In genomic region chr14:8459759-8460158, GRCm38 (mm10) we compare ENCODE assay signal across 15 mouse cellular contexts.
DNase-seq lines count a peak whose midpoint lies in the region; TF ChIP-seq lines count a peak whose summit lies in the region.
"Had no signal": no experiment of that assay in that cellular context is flagged by ENCODE, and none has a peak within 500 bp of the region (broad histone marks: within the 10 kb centered on the region; RNA-seq: fewer than 3 reads in every experiment).

No protein-coding gene starts in this region.

- dilution Hi-C loops in CH12.LX (cut with MboI; ENCODE audit: extremely low pct_ligation_motif_present, extremely low pct_unique_long_range_greater_than_20kb, low sequenced_read_pairs) = no loop called here

- 68% methylated on average over 4 of the region's 4 CpGs for WGBS in midbrain, embryonic 10.5 days

- H3K4me2 ChIP-seq in CH12.LX (ENCODE audit: insufficient read depth, low read depth, poor library complexity, severe bottlenecking) = peak overlapping the region; percentile 87
- H3K4me2 ChIP-seq: embryonic facial prominence, embryonic 15.5 days; forebrain, embryonic 15.5 days had no signal

- no peak overlapping the region for H3K4me3 ChIP-seq in CH12.LX (replicated peaks in 1 of 3; ENCODE audit: low read depth in 2 of 3, low read length in 2 of 3, poor library complexity in 1 of 3)
- no peak overlapping the region for H3K4me3 ChIP-seq in midbrain, embryonic 10.5 days
- H3K4me3 ChIP-seq: embryonic facial prominence, embryonic 15.5 days; erythroblast, embryonic 14.5 days; forebrain, embryonic 10.5 days; forebrain, embryonic 15.5 days; heart, embryonic 10.5 days; hindbrain, embryonic 12.5 days had no signal

- TF ChIP-seq CTCF in CH12.LX (conservative IDR thresholded peaks at IDR 0.05 in 1 of 2, IDR thresholded peaks at IDR 0.05 in 1 of 2; ENCODE audit: low read depth in 2 of 2, low read length in 2 of 2) = no peak

- no peak for TF ChIP-seq RAD21 in CH12.LX (IDR thresholded peaks at IDR 0.05; ENCODE audit: low read depth, low read length)

- DNase-seq in A20 (ENCODE audit: low read depth, low spot score) = peak; percentile 7
- peak; percentile 71 for DNase-seq in CH12.LX (ENCODE audit: extremely low read depth)
- peak; percentile 82 for DNase-seq in R1 (ENCODE audit: low read depth, low spot score)
- DNase-seq in telencephalon, adult 2 months (ENCODE audit: low read depth, low spot score) = peak; percentile 10
- no peak for DNase-seq in midbrain, embryonic 10.5 days (ENCODE audit: low spot score)
- no peak for DNase-seq in layer of hippocampus, adult 11-12 months (ENCODE audit: low spot score)
- DNase-seq: cerebellum, adult 11-12 months; cerebellum, adult 9-11 months had no signal

- TF ChIP-seq POLR2A in CH12.LX (IDR thresholded peaks at IDR 0.05; ENCODE audit: low read depth, low read length) = no peak

- H3K4me1 ChIP-seq in CH12.LX (ENCODE audit: control insufficient read depth in 1 of 2, insufficient read depth in 2 of 2) = peaks cover 6 to 26% of the 10 kb centered on the region in 2 experiments
- H3K4me1 ChIP-seq in midbrain, embryonic 10.5 days = no peaks in the 10 kb centered on the region
- H3K4me1 ChIP-seq: heart, embryonic 10.5 days; hindbrain, embryonic 12.5 days had no signal

- no peaks in the 10 kb centered on the region for H3K36me3 ChIP-seq in CH12.LX (replicated peaks in 1 of 2; ENCODE audit: control insufficient read depth in 1 of 2, insufficient read depth in 1 of 2, low read length in 1 of 2)
- H3K36me3 ChIP-seq in midbrain, embryonic 10.5 days = no peaks in the 10 kb centered on the region
- H3K36me3 ChIP-seq: embryonic facial prominence, embryonic 15.5 days; forebrain, embryonic 10.5 days; forebrain, embryonic 15.5 days; G1E; heart, embryonic 10.5 days; hindbrain, embryonic 12.5 days had no signal

- H3K27me3 ChIP-seq in CH12.LX (replicated peaks) = no peaks in the 10 kb centered on the region
- H3K27me3 ChIP-seq in midbrain, embryonic 10.5 days (ENCODE audit: low read depth, poor library complexity, severe bottlenecking) = no peaks in the 10 kb centered on the region
- H3K27me3 ChIP-seq: forebrain, embryonic 15.5 days; hindbrain, embryonic 12.5 days had no signal

- TF ChIP-seq EP300 in CH12.LX (IDR thresholded peaks at IDR 0.05; ENCODE audit: low read length) = peak; percentile 68; the same call in 1 of the 2 replicates

- no peaks in the 10 kb centered on the region for H3K9me3 ChIP-seq in CH12.LX (replicated peaks; ENCODE audit: low read length)
- H3K9me3 ChIP-seq in midbrain, embryonic 10.5 days (replicated peaks) = no peaks in the 10 kb centered on the region
- H3K9me3 ChIP-seq: embryonic facial prominence, embryonic 15.5 days; forebrain, embryonic 10.5 days; forebrain, embryonic 15.5 days; G1E; heart, embryonic 10.5 days; hindbrain, embryonic 12.5 days had no signal

- no peak overlapping the region for H3K9ac ChIP-seq in CH12.LX (ENCODE audit: insufficient read depth, low read depth)
- H3K9ac ChIP-seq: embryonic facial prominence, embryonic 15.5 days; forebrain, embryonic 15.5 days; hindbrain, embryonic 12.5 days had no signal

- in situ Hi-C loops in CH12.LX (cut with MboI; ENCODE audit: low pct_ligation_motif_present, low pct_unique_long_range_greater_than_20kb, low sequenced_read_pairs) = loop anchor here (25.0 kb wide), 1 partner anchor 97 kb away; no protein-coding TSS in a partner anchor

- no peak overlapping the region for H3K27ac ChIP-seq in CH12.LX (ENCODE audit: insufficient read depth, low read depth)
- no peak overlapping the region for H3K27ac ChIP-seq in midbrain, embryonic 10.5 days (replicated peaks)
- H3K27ac ChIP-seq: embryonic facial prominence, embryonic 15.5 days; forebrain, embryonic 10.5 days; forebrain, embryonic 15.5 days; heart, embryonic 10.5 days; hindbrain, embryonic 12.5 days had no signal

- H3K79me2 ChIP-seq in CH12.LX (replicated peaks; ENCODE audit: control insufficient read depth, extremely low read depth, insufficient read depth, poor library complexity, severe bottlenecking) = no peaks in the 10 kb centered on the region

TF ChIP-seq in CH12.LX, 34 proteins besides CTCF, POLR2A, EP300 and RAD21:
- TF ChIP-seq MAFK (IDR thresholded peaks at IDR 0.05; ENCODE audit: insufficient replicate concordance, low read length) (0 out of 2 replicates have a peak, but pooled peaks have one; percentile 7), SIN3A (IDR thresholded peaks at IDR 0.05; ENCODE audit: low read length) (no peak; the same call in 1 of the 2 replicates), TCF12 (IDR thresholded peaks at IDR 0.05; ENCODE audit: low read depth, low read length) (no peak), NRF1 (IDR thresholded peaks at IDR 0.05; ENCODE audit: low read depth, low read length) (no peak), E2F4 (IDR thresholded peaks at IDR 0.05; ENCODE audit: insufficient replicate concordance, low read depth, low read length) (no peak)

Comparison
In these comparisons a context has a peak if more than half of its experiments do, and no peak if none do; other contexts are left out.
1. DNase-seq: peak in A20 (single experiment), CH12.LX (single experiment), R1 (single experiment) and telencephalon, adult 2 months (single experiment); none in midbrain, embryonic 10.5 days (single experiment) and layer of hippocampus, adult 11-12 months (single experiment).